Mouse (Mus musculus) liver, adult 2 months (tissue): ENCODE data around the gene Irf2.

Experiments used
- CTCF ChIP-seq: fragments of 200-500 bp; IDR thresholded peaks from 2 replicates; pipeline ENCODE4 v1.5.1; 2011; ENCODE audit warnings: low read depth, low read length, control low read depth
- POLR2A ChIP-seq: fragments of 200-500 bp; IDR thresholded peaks from 2 replicates; pipeline ENCODE4 v1.6.1; 2011; ENCODE audit warnings: low read length, control low read depth; ENCODE audit not compliant: insufficient read depth; ENCODE audit errors: extremely low read depth

GRCm38 (mm10) chr8:46785070-46785469, 45.5 kb downstream of the Irf2 start:
- TF ChIP-seq CTCF = no peak
- no peak for TF ChIP-seq POLR2A
